Mouse (Mus musculus) megakaryocyte, embryonic 14.5 days (primary cell): ENCODE measurements around the gene Clec4d.

Experiments used
- FLI1 ChIP-seq: IDR thresholded peaks from 2 replicates; pipeline ENCODE4 v1.6.1; 2012; ENCODE audit warnings: low read length, inconsistent platforms, mixed read lengths
- GATA1 ChIP-seq: IDR thresholded peaks from 3 replicates; pipeline ENCODE4 v1.6.1; 2012; ENCODE audit warnings: mixed read lengths, low read length, inconsistent platforms, borderline replicate concordance

GRCm38 (mm10) chr6:123227519-123228166, 34.3 kb upstream of the Clec4d start:
- TF ChIP-seq FLI1 (no peak), GATA1 (no peak)
